Mouse (Mus musculus) heart, postnatal 0 days (tissue): ENCODE data around the gene Clba1. TPM values are rescaled to one million over a fixed set of nuclear protein-coding genes. Genes with fewer than 3 reads are reported as not detected.

Experiments used
- ATAC-seq: fragments of 200-750 bp; cut with Nextera tagmentation; 2 replicates; pipeline ENCODE4 v1.8.0; 2017; ENCODE audit warnings: low read depth, moderate number of reproducible peaks, moderate library complexity; ENCODE audit not compliant: insufficient read depth
- DNase-seq: peaks from one replicate; pipeline ENCODE4 v3.0.0-alpha.2; 2016; ENCODE audit warnings: low spot score
- H3K27ac ChIP-seq: fragments of 300-500 bp; sonication (generic); 2 replicates; pipeline ENCODE4 v1.5.1; 2014; ENCODE audit warnings: low read depth, mild to moderate bottlenecking
- H3K27me3 ChIP-seq: fragments of 300-500 bp; sonication (generic); 2 replicates; pipeline ENCODE4 v1.6.1; 2014; ENCODE audit warnings: low read length, mixed read lengths; ENCODE audit not compliant: control insufficient read depth, insufficient read depth
- H3K36me3 ChIP-seq: fragments of 300-500 bp; sonication (generic); replicated peaks from 2 replicates; pipeline ENCODE4 v1.6.1; 2014; ENCODE audit warnings: low read length, mixed read lengths; ENCODE audit not compliant: control insufficient read depth, insufficient read depth
- H3K4me1 ChIP-seq: fragments of 300-500 bp; sonication (generic); 2 replicates; pipeline ENCODE4 v1.6.1; 2014; ENCODE audit warnings: antibody characterized with exemption; ENCODE audit not compliant: control insufficient read depth, insufficient read depth
- H3K4me2 ChIP-seq: fragments of 300-500 bp; sonication (generic); 2 replicates; pipeline ENCODE4 v1.6.1; 2014; ENCODE audit warnings: low read depth, mild to moderate bottlenecking, low read length, moderate library complexity
- H3K4me3 ChIP-seq: fragments of 300-500 bp; sonication (generic); 2 replicates; pipeline ENCODE4 v1.5.1; 2014; ENCODE audit warnings: low read depth, low read length
- H3K9ac ChIP-seq: fragments of 300-500 bp; sonication (generic); replicated peaks from 2 replicates; pipeline ENCODE4 v1.6.1; 2014; ENCODE audit warnings: low read depth, low read length, mixed read lengths
- H3K9me3 ChIP-seq: fragments of 300-500 bp; sonication (generic); replicated peaks from 2 replicates; pipeline ENCODE4 v1.6.1; 2016; ENCODE audit warnings: low read length; ENCODE audit not compliant: control insufficient read depth
- CTCF ChIP-seq: IDR thresholded peaks from 2 replicates; pipeline ENCODE4 v1.5.1; 2016; ENCODE audit warnings: antibody characterized with exemption, control low read depth, low read depth
- EP300 ChIP-seq: IDR thresholded peaks from 2 replicates; pipeline ENCODE4 v1.6.1; 2016; ENCODE audit warnings: antibody characterized with exemption, low read depth
- WGBS: fragments of 180-500 bp; shearing (Covaris S2); extraction: QIAGEN DNeasy Blood & Tissue Kit; methylation state at CpG from one replicate; pipeline ENCODE4 v1.1.7; 2014; 5-methylcytosine and 5-hydroxymethylcytosine counted together
- polyA plus RNA-seq: library from polyadenylated mRNA; unstranded; fragments of >200 nt; fragmentation: Nextera tagmentation; extraction: Ambion mirVana; gene quantifications from 2 replicates; pipeline ENCODE4 v1.2.1, GENCODE M21; 2015
- total RNA-seq: library from RNA; depleted of rRNA; stranded (reverse); fragments of >200 nt; gene quantifications from 2 replicates; pipeline ENCODE4 v1.2.3, GENCODE M21; 2014; ENCODE audit warnings: low replicate concordance

Gene Clba1
- total and polyA plus RNA-seq, 2 experiments from 2014 or later = 8.2 to 9.4 TPM

GRCm38 (mm10) chr12:112828501-112829243 lies 19.9 kb downstream of the Clba1 start:
- under 1% methylated on average over 51 of the region's 51 CpGs for WGBS
- Histone ChIP-seq H3K4me3 (peak overlapping the region; percentile 75), H3K4me1 (peaks cover 31% of the 10 kb centered on the region), H3K27me3 (no peaks in the 10 kb centered on the region), H3K9me3 (no peaks in the 10 kb centered on the region), H3K9ac (peak overlapping the region; percentile 80), H3K27ac (peak overlapping the region; percentile 93), H3K36me3 (peaks cover 14% of the 10 kb centered on the region; the same call in 1 of the 2 replicates), H3K4me2 (peak overlapping the region; percentile 70)
- ATAC-seq = peak; percentile 81
- DNase-seq = peak; percentile 74
- TF ChIP-seq EP300 (no peak), CTCF (no peak)

GRCm38 (mm10) chr12:112829244-112829864 lies 20.6 kb downstream of the Clba1 start, which contains the start of gene Cdca4:
TSS of gene Cdca4 (minus strand) at chr12:112829423.
- H3K4me2 ChIP-seq = peak within 1 kb of the TSS; percentile 84
- peak within 1 kb of the TSS; percentile 75 for H3K4me3 ChIP-seq
- peaks cover 14% of the 10 kb centered on the region; the same call in 1 of the 2 replicates for H3K36me3 ChIP-seq
- ATAC-seq (peak; percentile 96), DNase-seq (peak; percentile 97)
- WGBS = under 1% methylated on average over 68 of the region's 72 CpGs
- H3K27me3 ChIP-seq = no peaks in the 10 kb centered on the region
- no peaks in the 10 kb centered on the region for H3K9me3 ChIP-seq
- H3K27ac ChIP-seq = peak within 1 kb of the TSS; percentile 93
- peak within 1 kb of the TSS; percentile 80 for H3K9ac ChIP-seq
- TF ChIP-seq CTCF = peak; percentile 40
- TF ChIP-seq EP300 = no peak
- H3K4me1 ChIP-seq = peaks cover 27% of the 10 kb centered on the region

- H3K27me3 ChIP-seq = no peaks in the 10 kb centered on the region
- H3K9ac ChIP-seq = peak overlapping the region; percentile 69
- TF ChIP-seq CTCF (no peak), EP300 (no peak)
- H3K4me1 ChIP-seq = peaks cover 27% of the 10 kb centered on the region
- no peaks in the 10 kb centered on the region for H3K9me3 ChIP-seq
- peaks cover 14% of the 10 kb centered on the region; the same call in 1 of the 2 replicates for H3K36me3 ChIP-seq
- ATAC-seq = no peak
- H3K4me3 ChIP-seq = peak overlapping the region; percentile 75
- WGBS = 14% methylated on average over 2 of the region's 2 CpGs
- H3K27ac ChIP-seq = peak overlapping the region; percentile 61
- H3K4me2 ChIP-seq = peak overlapping the region; percentile 84
- no peak for DNase-seq
These were observed 21.4 kb downstream of the Clba1 start for GRCm38 (mm10) chr12:112830141-112830540.

- Histone ChIP-seq H3K27ac (no peak overlapping the region), H3K9me3 (no peaks in the 10 kb centered on the region)
- no peak for TF ChIP-seq EP300
- TF ChIP-seq CTCF = no peak
These were observed 21.8 kb downstream of the Clba1 start for GRCm38 (mm10) chr12:112830570-112830969.

GRCm38 (mm10) chr12:112832411-112832810 lies 23.7 kb downstream of the Clba1 start:
- H3K27ac ChIP-seq = no peak overlapping the region
- H3K9me3 ChIP-seq = no peaks in the 10 kb centered on the region
- no peaks in the 10 kb centered on the region for H3K27me3 ChIP-seq
- WGBS = 87% methylated on average over 5 of the region's 5 CpGs
- no peak for DNase-seq
- H3K36me3 ChIP-seq = peaks cover 4% of the 10 kb centered on the region; the same call in 1 of the 2 replicates
- H3K4me2 ChIP-seq = no peak overlapping the region
- H3K4me3 ChIP-seq = no peak overlapping the region
- peaks cover 17% of the 10 kb centered on the region for H3K4me1 ChIP-seq
- no peak for ATAC-seq
- TF ChIP-seq CTCF (no peak), EP300 (no peak)
- no peak overlapping the region for H3K9ac ChIP-seq

More at GRCm38 (mm10) chr12:112830570-112830969, 21.8 kb downstream of the Clba1 start:
- no peaks in the 10 kb centered on the region for H3K27me3 ChIP-seq
- H3K4me1 ChIP-seq = peaks cover 27% of the 10 kb centered on the region
- H3K4me3 ChIP-seq = peak overlapping the region; percentile 75
- H3K4me2 ChIP-seq = peak overlapping the region; percentile 84
- 60% methylated on average over 3 of the region's 3 CpGs for WGBS
- peaks cover 14% of the 10 kb centered on the region; the same call in 1 of the 2 replicates for H3K36me3 ChIP-seq
- H3K9ac ChIP-seq = peak overlapping the region; percentile 69
- ATAC-seq (no peak), DNase-seq (no peak)
